Mouse (Mus musculus): ENCODE data around the gene Klk15. TPM values are rescaled to one million over a fixed set of nuclear protein-coding genes. Genes with fewer than 3 reads are reported as not detected.
"Not testable (repeated sequence)": the region's sequence is repeated elsewhere in the genome, so short reads cannot be mapped to it uniquely, and the experiment has no call there.

Klk15 gene
- polyA plus RNA-seq, 1 experiment from 2014 or later, result not detected

DNA sequence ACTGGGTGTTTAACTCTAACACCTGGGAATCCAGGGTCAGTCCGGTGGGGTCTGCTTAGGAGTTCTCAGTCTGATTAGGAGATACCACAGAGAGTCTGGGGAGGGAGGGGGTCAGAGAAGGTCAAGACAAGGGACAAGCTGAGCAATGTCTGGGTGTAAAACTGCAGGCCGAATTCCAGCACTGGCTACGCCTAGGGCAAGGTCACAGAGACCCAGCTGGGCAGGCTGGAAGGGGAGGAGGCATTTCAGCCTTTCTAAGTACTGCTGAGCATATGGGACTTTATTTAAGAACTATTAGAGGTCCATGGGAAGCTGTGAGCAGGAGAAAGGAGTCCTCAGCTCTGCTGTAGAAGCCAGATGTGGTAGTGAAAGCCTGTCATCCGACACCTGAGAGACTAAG lies 1.2 kb upstream of the Klk15 start:
- Histone ChIP-seq H3K9me3 (no peaks in the 10 kb centered on the region), H3K4me1 (replicated peaks) (no peaks in the 10 kb centered on the region), H3K4me3 (no peak overlapping the region), H3K27ac (no peak overlapping the region), H3K36me3 (no peaks in the 10 kb centered on the region), H3K27me3 (ENCODE audit: insufficient read depth, poor library complexity, severe bottlenecking) (no peaks in the 10 kb centered on the region)
- 67% methylated on average over 4 of the region's 4 CpGs for WGBS
- DNase-seq (ENCODE audit: low spot score), result peak; percentile 5

DNA sequence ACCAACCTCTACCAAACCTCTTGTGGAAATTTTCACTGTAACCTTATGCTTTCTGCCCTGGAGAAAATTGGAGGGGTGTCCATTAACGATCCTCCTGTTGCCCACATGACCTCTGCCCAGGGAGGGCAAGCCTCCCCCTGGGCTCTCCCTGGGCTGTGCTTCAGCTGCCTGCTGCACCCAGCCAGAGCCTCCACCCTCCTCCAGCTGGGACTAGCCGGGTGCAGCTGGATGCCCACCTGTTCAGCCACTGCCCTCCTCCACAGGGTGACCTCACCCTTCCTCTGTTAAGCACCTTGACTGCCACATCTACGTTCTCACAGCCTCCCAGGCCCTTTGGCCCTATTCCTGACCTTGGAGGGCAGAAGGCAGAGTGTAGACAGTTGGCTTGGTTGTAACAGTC lies 1.2 kb downstream of the Klk15 start:
- Histone ChIP-seq H3K4me1 (replicated peaks) (no peaks in the 10 kb centered on the region), H3K27ac (no peak overlapping the region), H3K36me3 (no peaks in the 10 kb centered on the region), H3K4me3 (no peak overlapping the region), H3K27me3 (ENCODE audit: insufficient read depth, poor library complexity, severe bottlenecking) (no peaks in the 10 kb centered on the region), H3K9me3 (no peaks in the 10 kb centered on the region)
- no peak for DNase-seq (ENCODE audit: low spot score)
- WGBS, result 68% methylated on average over 3 of the region's 3 CpGs

GRCm38 (mm10) chr7:43936551-43936950 lies 3.0 kb downstream of the Klk15 start:
- no peak overlapping the region for H3K4me3 ChIP-seq
- H3K27ac ChIP-seq, result no peak overlapping the region
- DNase-seq (ENCODE audit: low spot score), result no peak
- H3K27me3 ChIP-seq (ENCODE audit: insufficient read depth, poor library complexity, severe bottlenecking), result no peaks in the 10 kb centered on the region
- H3K4me1 ChIP-seq (replicated peaks), result no peaks in the 10 kb centered on the region
- 84% methylated on average over 14 of the region's 14 CpGs for WGBS
- H3K9me3 ChIP-seq, result no peaks in the 10 kb centered on the region
- H3K36me3 ChIP-seq, result no peaks in the 10 kb centered on the region

DNA sequence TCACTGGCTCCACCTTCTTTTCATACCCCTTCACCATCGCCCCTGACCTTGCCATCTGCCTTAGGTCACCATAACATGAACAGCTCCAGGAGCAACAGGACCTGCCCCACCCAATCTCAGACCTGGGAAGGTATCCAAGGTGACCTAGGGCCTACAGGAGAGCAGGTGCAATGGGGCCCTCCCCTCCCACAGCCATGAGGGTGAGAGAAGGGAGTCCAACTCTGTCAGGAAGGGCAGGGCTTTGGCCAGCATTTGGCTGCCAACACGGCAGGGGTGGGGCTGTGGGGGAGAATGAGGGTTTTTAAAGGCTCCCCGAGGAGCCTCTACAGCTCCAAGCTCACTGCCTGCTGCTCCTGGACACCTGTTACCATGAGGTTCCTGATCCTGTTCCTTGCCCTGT lies 8.8 kb downstream of the Klk15 start:
- H3K4me3 ChIP-seq; H3K27me3 ChIP-seq (ENCODE audit: insufficient read depth, poor library complexity, severe bottlenecking); H3K9me3 ChIP-seq; H3K36me3 ChIP-seq; H3K27ac ChIP-seq; H3K4me1 ChIP-seq (replicated peaks); DNase-seq (ENCODE audit: low spot score): not testable (repeated sequence)
- WGBS, result 69% methylated on average over 3 of the region's 3 CpGs

DNA sequence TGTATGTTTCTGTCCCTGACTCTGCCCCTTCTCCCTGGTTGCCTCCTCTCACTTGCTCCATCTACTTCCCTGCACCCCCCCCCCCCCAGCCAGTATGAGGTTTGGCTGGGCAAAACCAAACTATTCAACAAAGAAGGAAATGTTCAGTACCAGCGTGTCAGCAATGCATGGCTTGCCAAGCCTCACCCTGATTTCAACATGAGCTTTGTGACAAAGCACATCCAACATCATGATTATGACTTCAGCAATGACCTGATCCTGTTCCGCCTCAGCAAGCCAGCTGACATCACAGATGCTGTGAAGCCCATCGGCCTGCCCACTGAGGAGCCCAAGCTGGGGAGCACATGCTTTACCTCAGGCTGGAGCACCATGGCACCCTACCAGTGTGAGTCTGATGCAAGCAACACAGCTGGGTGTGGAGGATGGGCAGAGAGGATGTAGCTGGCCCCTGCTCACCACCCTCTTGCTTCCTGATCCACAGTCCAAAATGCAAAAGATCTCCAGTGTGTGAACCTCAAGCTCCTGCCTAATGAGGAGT lies 11.3 kb downstream of the Klk15 start:
- no peaks in the 10 kb centered on the region for H3K9me3 ChIP-seq
- H3K27ac ChIP-seq, result no peak overlapping the region
- no peaks in the 10 kb centered on the region for H3K36me3 ChIP-seq
- H3K27me3 ChIP-seq (ENCODE audit: insufficient read depth, poor library complexity, severe bottlenecking), result no peaks in the 10 kb centered on the region
- no peak for DNase-seq (ENCODE audit: low spot score)
- 80% methylated on average over 3 of the region's 3 CpGs for WGBS
- H3K4me3 ChIP-seq, result no peak overlapping the region
- H3K4me1 ChIP-seq (replicated peaks), result no peaks in the 10 kb centered on the region

DNA sequence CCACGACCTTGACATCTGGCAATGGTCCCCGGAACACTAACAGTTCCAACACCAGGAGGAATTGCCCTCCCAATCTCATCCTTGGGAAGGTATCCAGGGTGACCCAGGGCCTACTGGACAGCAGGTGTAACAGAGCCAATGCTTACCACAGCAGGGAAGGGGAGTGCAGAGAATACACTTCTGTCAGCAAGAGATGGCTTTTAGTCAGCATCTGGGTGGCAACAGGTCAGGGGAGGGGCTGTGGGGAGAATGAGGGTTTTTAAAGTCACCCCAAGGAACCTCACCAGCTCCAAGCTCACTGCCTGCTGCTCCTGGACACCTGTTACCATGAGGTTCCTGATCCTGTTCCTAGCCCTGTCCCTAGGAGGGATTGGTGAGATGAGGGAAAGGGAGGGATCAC lies 16.8 kb downstream of the Klk15 start, which contains the start of gene Klk1b8:
Gene Klk1b8, plus strand, starts transcription at position 301 of the 400 bp plus-strand sequence.
- Histone ChIP-seq H3K4me1 (replicated peaks) (no peaks in the 10 kb centered on the region), H3K36me3 (no peaks in the 10 kb centered on the region), H3K27ac (no peak within 1 kb of the TSS), H3K9me3 (no peaks in the 10 kb centered on the region), H3K27me3 (ENCODE audit: insufficient read depth, poor library complexity, severe bottlenecking) (no peaks in the 10 kb centered on the region), H3K4me3 (no peak within 1 kb of the TSS)
- 86% methylated on average over 2 of the region's 2 CpGs for WGBS
- DNase-seq (ENCODE audit: low spot score), result no peak

- Histone ChIP-seq H3K27me3 (ENCODE audit: insufficient read depth, poor library complexity, severe bottlenecking) (no peaks in the 10 kb centered on the region), H3K27ac (no peak overlapping the region), H3K9me3 (no peaks in the 10 kb centered on the region), H3K4me1 (replicated peaks) (no peaks in the 10 kb centered on the region), H3K4me3 (no peak overlapping the region), H3K36me3 (no peaks in the 10 kb centered on the region)
- no peak for DNase-seq (ENCODE audit: low spot score)
- WGBS, result 68% methylated on average over 4 of the region's 4 CpGs
Measured at GRCm38 (mm10) chr7:43952703-43953102, 19.2 kb downstream of the Klk15 start.

- H3K36me3 ChIP-seq, result no peaks in the 10 kb centered on the region
- H3K27me3 ChIP-seq (ENCODE audit: insufficient read depth, poor library complexity, severe bottlenecking), result no peaks in the 10 kb centered on the region
- 68% methylated on average over 3 of the region's 3 CpGs for WGBS
- no peak for DNase-seq (ENCODE audit: low spot score)
- H3K27ac ChIP-seq, result no peak within 1 kb of the TSS
- H3K9me3 ChIP-seq, result no peaks in the 10 kb centered on the region
- no peak within 1 kb of the TSS for H3K4me3 ChIP-seq
- H3K4me1 ChIP-seq (replicated peaks), result no peaks in the 10 kb centered on the region
Measured at GRCm38 (mm10) chr7:43966451-43966850, 32.9 kb downstream of the Klk15 start, which contains the start of gene Klk1b1. Gene Klk1b1 (plus strand): TSS chr7:43966751.

- H3K27ac ChIP-seq, result no peak overlapping the region
- H3K36me3 ChIP-seq, result no peaks in the 10 kb centered on the region
- 89% methylated on average over 3 of the region's 3 CpGs for WGBS
- H3K27me3 ChIP-seq (ENCODE audit: insufficient read depth, poor library complexity, severe bottlenecking), result no peaks in the 10 kb centered on the region
- no peaks in the 10 kb centered on the region for H3K4me1 ChIP-seq (replicated peaks)
- no peaks in the 10 kb centered on the region for H3K9me3 ChIP-seq
- H3K4me3 ChIP-seq, result no peak overlapping the region
- DNase-seq (ENCODE audit: low spot score), result no peak
Measured at GRCm38 (mm10) chr7:43967058-43967457, 33.5 kb downstream of the Klk15 start.

- Histone ChIP-seq H3K9me3 (no peaks in the 10 kb centered on the region), H3K4me1 (replicated peaks) (no peaks in the 10 kb centered on the region), H3K36me3 (no peaks in the 10 kb centered on the region), H3K27ac (no peak overlapping the region), H3K4me3 (no peak overlapping the region), H3K27me3 (ENCODE audit: insufficient read depth, poor library complexity, severe bottlenecking) (no peaks in the 10 kb centered on the region)
- WGBS, result 85% methylated on average over 2 of the region's 2 CpGs
- DNase-seq (ENCODE audit: low spot score), result no peak
Measured at GRCm38 (mm10) chr7:43967612-43968011, 34.1 kb downstream of the Klk15 start.

- not testable (repeated sequence) for H3K4me3 ChIP-seq; H3K27me3 ChIP-seq (ENCODE audit: insufficient read depth, poor library complexity, severe bottlenecking); H3K36me3 ChIP-seq; H3K4me1 ChIP-seq (replicated peaks); DNase-seq (ENCODE audit: low spot score); H3K9me3 ChIP-seq; H3K27ac ChIP-seq
- WGBS, result 73% methylated on average over 1 of the region's 1 CpGs
Measured at GRCm38 (mm10) chr7:43975761-43976160, 42.2 kb downstream of the Klk15 start, which contains the start of gene Klk1b9. Gene Klk1b9 (plus strand): TSS chr7:43976061.

DNA sequence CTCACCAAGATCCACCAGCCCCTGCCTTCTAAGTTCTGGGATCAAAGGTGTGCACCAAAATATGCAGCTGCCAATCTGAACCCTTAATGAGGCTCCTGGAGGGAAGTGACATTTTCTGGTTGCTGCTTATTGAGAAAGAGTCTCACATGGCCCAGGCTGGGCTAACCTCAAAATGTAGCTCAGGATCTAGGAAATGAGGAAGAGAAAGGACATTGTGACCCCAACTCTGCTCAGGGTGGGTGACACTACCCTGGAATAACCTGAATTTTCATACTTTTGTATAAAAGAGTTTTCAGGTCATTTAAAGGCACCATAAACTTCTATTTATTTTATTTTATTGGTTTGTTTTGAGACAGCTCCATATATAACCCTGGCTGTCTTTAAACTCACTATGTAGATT lies 52.1 kb downstream of the Klk15 start:
- H3K4me3 ChIP-seq, result no peak overlapping the region
- H3K9me3 ChIP-seq, result no peaks in the 10 kb centered on the region
- no peaks in the 10 kb centered on the region for H3K4me1 ChIP-seq (replicated peaks)
- H3K27me3 ChIP-seq (ENCODE audit: insufficient read depth, poor library complexity, severe bottlenecking), result no peaks in the 10 kb centered on the region
- no peaks in the 10 kb centered on the region for H3K36me3 ChIP-seq
- no peak for DNase-seq (ENCODE audit: low spot score)
- no peak overlapping the region for H3K27ac ChIP-seq
